Mouse (Mus musculus) embryonic facial prominence, embryonic 15.5 days (tissue): ENCODE data around the gene Cd72. TPM values are rescaled to one million over a fixed set of nuclear protein-coding genes. Genes with fewer than 3 reads are reported as not detected.
"Not testable (repeated sequence)": the region's sequence is repeated elsewhere in the genome, so short reads cannot be mapped to it uniquely, and the experiment has no call there.

Experiments
- ATAC-seq: fragments of 200-750 bp; cut with Nextera tagmentation; 2 replicates; pipeline ENCODE4 v1.8.0; 2017; ENCODE audit warnings: low read depth, moderate TSS enrichment; ENCODE audit not compliant: insufficient number of reproducible peaks, low FRiP score, low TSS enrichment
- H3K27ac ChIP-seq: fragments of 300-500 bp; sonication (generic); replicated peaks from 2 replicates; pipeline ENCODE4 v1.5.1; 2015; ENCODE audit warnings: mild to moderate bottlenecking, inconsistent platforms
- H3K27me3 ChIP-seq: fragments of 300-500 bp; sonication (generic); 2 replicates; pipeline ENCODE4 v1.6.1; 2015; ENCODE audit warnings: inconsistent platforms
- H3K36me3 ChIP-seq: fragments of 300-500 bp; sonication (generic); 2 replicates; pipeline ENCODE4 v1.6.1; 2015; ENCODE audit warnings: mild to moderate bottlenecking, inconsistent platforms
- H3K4me1 ChIP-seq: fragments of 300-500 bp; sonication (generic); 2 replicates; pipeline ENCODE4 v1.6.1; 2015; ENCODE audit warnings: inconsistent platforms
- H3K4me2 ChIP-seq: fragments of 300-500 bp; sonication (generic); replicated peaks from 2 replicates; pipeline ENCODE4 v1.6.1; 2015; ENCODE audit warnings: mild to moderate bottlenecking, inconsistent platforms
- H3K4me3 ChIP-seq: fragments of 300-500 bp; sonication (generic); replicated peaks from 2 replicates; pipeline ENCODE4 v1.5.1; 2015; ENCODE audit warnings: mild to moderate bottlenecking, inconsistent platforms
- H3K9ac ChIP-seq: fragments of 300-500 bp; sonication (generic); 2 replicates; pipeline ENCODE4 v1.6.1; 2015; ENCODE audit warnings: inconsistent platforms
- H3K9me3 ChIP-seq: fragments of 300-500 bp; sonication (generic); replicated peaks from 2 replicates; pipeline ENCODE4 v1.6.1; 2016; ENCODE audit warnings: inconsistent platforms
- WGBS: fragments of 180-500 bp; shearing (Covaris S2); methylation state at CpG from one replicate; pipeline ENCODE4 v1.1.7; 2015; 5-methylcytosine and 5-hydroxymethylcytosine counted together
- polyA plus RNA-seq: library from polyadenylated mRNA; unstranded; fragments of >200 nt; fragmentation: Nextera tagmentation; extraction: Ambion mirVana; gene quantifications from 2 replicates; pipeline ENCODE4 v1.2.1, GENCODE M21; 2015

The Cd72 gene
- polyA plus RNA-seq, 1 experiment from 2014 or later: 3.1 TPM

GRCm38 (mm10) chr4:43492821-43493185 is 38.4 kb upstream of the Cd72 start, which contains the start of gene Ccdc107:
Gene Ccdc107 (plus strand): TSS chr4:43492900.
- Histone ChIP-seq H3K27me3 (no peaks in the 10 kb centered on the region), H3K4me2 (peak within 1 kb of the TSS; percentile 66), H3K4me1 (peaks cover 24% of the 10 kb centered on the region), H3K27ac (peak within 1 kb of the TSS; percentile 94), H3K4me3 (peak within 1 kb of the TSS; percentile 87), H3K9ac (peak within 1 kb of the TSS; percentile 88), H3K36me3 (peaks cover 5% of the 10 kb centered on the region; the same call in 1 of the 2 replicates), H3K9me3 (no peaks in the 10 kb centered on the region)
- WGBS: under 1% methylated on average over 25 of the region's 25 CpGs
- ATAC-seq: peak; percentile 97

GRCm38 (mm10) chr4:43492101-43492820 is 37.8 kb upstream of the Cd72 start:
- H3K27ac ChIP-seq: peak overlapping the region; percentile 94
- no peak overlapping the region for H3K9ac ChIP-seq
- peak overlapping the region; percentile 66 for H3K4me2 ChIP-seq
- no peak for ATAC-seq
- peaks cover 18% of the 10 kb centered on the region for H3K4me1 ChIP-seq
- 42% methylated on average over 12 of the region's 12 CpGs for WGBS
- H3K36me3 ChIP-seq: peaks cover 5% of the 10 kb centered on the region; the same call in 1 of the 2 replicates
- peak overlapping the region; percentile 87 for H3K4me3 ChIP-seq
- no peaks in the 10 kb centered on the region for H3K9me3 ChIP-seq
- H3K27me3 ChIP-seq: no peaks in the 10 kb centered on the region

- 87% methylated on average over 5 of the region's 5 CpGs for WGBS
- no peak overlapping the region for H3K27ac ChIP-seq
- H3K9ac ChIP-seq: no peak overlapping the region
- H3K4me1 ChIP-seq: peaks cover 16% of the 10 kb centered on the region
- H3K36me3 ChIP-seq: no peaks in the 10 kb centered on the region
- H3K4me3 ChIP-seq: no peak overlapping the region
- no peaks in the 10 kb centered on the region for H3K27me3 ChIP-seq
- no peak overlapping the region for H3K4me2 ChIP-seq
- H3K9me3 ChIP-seq: no peaks in the 10 kb centered on the region
- ATAC-seq: no peak
These were observed 36.4 kb upstream of the Cd72 start for GRCm38 (mm10) chr4:43490801-43491200.

GRCm38 (mm10) chr4:43489611-43490010 is 35.2 kb upstream of the Cd72 start:
- H3K4me2 ChIP-seq: no peak overlapping the region

GRCm38 (mm10) chr4:43485666-43486065 is 31.2 kb upstream of the Cd72 start:
- not testable (repeated sequence) for H3K27me3 ChIP-seq, H3K36me3 ChIP-seq, H3K4me2 ChIP-seq, H3K4me3 ChIP-seq, H3K9me3 ChIP-seq, H3K27ac ChIP-seq, ATAC-seq, H3K9ac ChIP-seq, H3K4me1 ChIP-seq
- WGBS: 80% methylated on average over 5 of the region's 5 CpGs

More at GRCm38 (mm10) chr4:43489611-43490010, 35.2 kb upstream of the Cd72 start:
- H3K27me3 ChIP-seq: no peaks in the 10 kb centered on the region
- ATAC-seq: no peak
- 86% methylated on average over 3 of the region's 3 CpGs for WGBS
- no peaks in the 10 kb centered on the region for H3K36me3 ChIP-seq
- H3K4me3 ChIP-seq: no peak overlapping the region
- peaks cover 11% of the 10 kb centered on the region for H3K4me1 ChIP-seq
- no peaks in the 10 kb centered on the region for H3K9me3 ChIP-seq
- H3K27ac ChIP-seq: no peak overlapping the region
- no peak overlapping the region for H3K9ac ChIP-seq

GRCm38 (mm10) chr4:43483535-43484091 is 29.2 kb upstream of the Cd72 start, which contains the start of gene Sit1:
Gene Sit1 (minus strand): TSS chr4:43483734.
- WGBS: 59% methylated on average over 12 of the region's 12 CpGs

GRCm38 (mm10) chr4:43482591-43482990 is 28.2 kb upstream of the Cd72 start:
- no peak overlapping the region for H3K4me3 ChIP-seq
- no peaks in the 10 kb centered on the region for H3K36me3 ChIP-seq
- WGBS: 72% methylated on average over 10 of the region's 10 CpGs
- no peak overlapping the region for H3K4me2 ChIP-seq
- H3K27me3 ChIP-seq: no peaks in the 10 kb centered on the region
- peaks cover 9% of the 10 kb centered on the region for H3K4me1 ChIP-seq
- ATAC-seq: no peak
- no peaks in the 10 kb centered on the region for H3K9me3 ChIP-seq
- no peak overlapping the region for H3K27ac ChIP-seq
- H3K9ac ChIP-seq: no peak overlapping the region

More at GRCm38 (mm10) chr4:43483535-43484091, 29.2 kb upstream of the Cd72 start, which contains the start of gene Sit1:
- Histone ChIP-seq H3K27me3 (no peaks in the 10 kb centered on the region), H3K36me3 (no peaks in the 10 kb centered on the region), H3K4me1 (0 out of 2 replicates have a peak, but pooled peaks cover 2% of the 10 kb centered on the region), H3K9me3 (no peaks in the 10 kb centered on the region), H3K4me3 (no peak within 1 kb of the TSS), H3K4me2 (no peak within 1 kb of the TSS), H3K9ac (no peak within 1 kb of the TSS), H3K27ac (no peak within 1 kb of the TSS)
- no peak for ATAC-seq

- no peak overlapping the region for H3K4me2 ChIP-seq
- no peak overlapping the region for H3K27ac ChIP-seq
- H3K4me1 ChIP-seq: peaks cover 9% of the 10 kb centered on the region
- no peaks in the 10 kb centered on the region for H3K27me3 ChIP-seq
- ATAC-seq: no peak
- 65% methylated on average over 7 of the region's 7 CpGs for whole genome bisulfite sequencing
- H3K9ac ChIP-seq: no peak overlapping the region
- no peaks in the 10 kb centered on the region for H3K9me3 ChIP-seq
- H3K36me3 ChIP-seq: no peaks in the 10 kb centered on the region
- no peak overlapping the region for H3K4me3 ChIP-seq
These were observed 27.5 kb upstream of the Cd72 start for GRCm38 (mm10) chr4:43481894-43482456.

GRCm38 (mm10) chr4:43480985-43481384 is 26.6 kb upstream of the Cd72 start:
- Histone ChIP-seq H3K27me3 (no peaks in the 10 kb centered on the region), H3K9me3 (no peaks in the 10 kb centered on the region), H3K36me3 (no peaks in the 10 kb centered on the region), H3K27ac (no peak overlapping the region), H3K9ac (no peak overlapping the region), H3K4me2 (no peak overlapping the region), H3K4me3 (no peak overlapping the region), H3K4me1 (peaks cover 9% of the 10 kb centered on the region)
- 77% methylated on average over 5 of the region's 5 CpGs for WGBS
- ATAC-seq: no peak

GRCm38 (mm10) chr4:43478906-43479832 is 24.7 kb upstream of the Cd72 start:
- no peak overlapping the region; the same call in 1 of the 2 replicates for H3K4me3 ChIP-seq
- no peak overlapping the region for H3K9ac ChIP-seq
- ATAC-seq: no peak
- peaks cover 9% of the 10 kb centered on the region for H3K4me1 ChIP-seq
- H3K27me3 ChIP-seq: no peaks in the 10 kb centered on the region
- no peaks in the 10 kb centered on the region for H3K9me3 ChIP-seq
- WGBS: 44% methylated on average over 24 of the region's 24 CpGs
- peak overlapping the region; percentile 25; the same call in 1 of the 2 replicates for H3K4me2 ChIP-seq
- H3K27ac ChIP-seq: no peak overlapping the region
- H3K36me3 ChIP-seq: no peaks in the 10 kb centered on the region
